Mouse (Mus musculus) NIH3T3 (cell line): ENCODE data around the gene Rpl23.

Experiments
- DNase-seq: peaks from one replicate; pipeline ENCODE4 v3.0.0-alpha.2; 2012; ENCODE audit warnings: low read depth

Rpl23 gene

GRCm38 (mm10) chr11:97781832-97782563 is at the start of gene Rpl23:
Gene Rpl23 (minus strand): TSS chr11:97782437.
- peak; percentile 100 for DNase-seq

- no peak for DNase-seq
Observed at GRCm38 (mm10) chr11:97832001-97832400, 49.8 kb upstream of the Rpl23 start.

DNA sequence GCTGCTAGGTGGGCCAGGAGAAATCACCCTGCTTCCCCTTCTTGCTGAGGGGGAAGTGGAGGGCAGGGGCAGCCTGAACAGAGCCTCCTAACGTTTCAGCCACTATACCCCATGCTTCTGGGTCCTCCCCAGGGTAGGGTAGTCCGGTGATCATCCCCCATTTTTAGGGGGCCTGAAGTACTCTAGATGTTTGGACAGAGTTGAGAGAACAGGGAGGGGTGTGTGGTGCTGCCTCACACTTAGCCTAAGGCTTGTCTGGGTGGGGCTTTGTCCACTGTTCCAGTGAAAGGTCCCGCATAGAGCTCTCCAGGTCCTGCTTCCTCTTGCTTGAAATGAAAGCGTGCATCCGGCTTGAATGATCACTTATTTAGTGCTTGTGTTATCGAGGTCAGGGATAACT is 48.3 kb upstream of the Rpl23 start:
- no peak for DNase-seq

- no peak for DNase-seq
Observed at GRCm38 (mm10) chr11:97829913-97830476, 47.8 kb upstream of the Rpl23 start.

- DNase-seq, result no peak
Observed at GRCm38 (mm10) chr11:97829365-97829764, 47.1 kb upstream of the Rpl23 start.

DNA sequence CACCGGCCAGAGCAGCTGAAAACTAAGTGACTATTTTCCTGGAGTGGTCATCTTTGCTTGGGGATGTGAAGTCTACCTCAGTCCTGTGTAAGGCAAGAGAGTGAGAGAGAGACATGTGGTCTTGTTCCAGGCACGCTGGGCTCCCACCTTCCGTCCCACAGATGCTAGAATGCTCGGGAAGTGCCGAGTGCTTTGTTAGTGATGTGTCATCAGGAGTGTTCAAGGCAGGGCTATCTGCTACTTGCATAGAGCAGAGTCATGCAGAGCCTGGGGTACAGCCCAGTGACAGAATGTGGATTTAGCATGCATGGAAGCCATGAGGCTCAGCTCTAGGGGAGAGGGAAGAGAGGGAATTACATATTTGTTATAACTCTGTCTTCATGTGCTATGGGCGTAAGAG is 45.4 kb upstream of the Rpl23 start:
- DNase-seq, result no peak

GRCm38 (mm10) chr11:97826414-97826813 is 44.2 kb upstream of the Rpl23 start:
- no peak for DNase-seq

DNA sequence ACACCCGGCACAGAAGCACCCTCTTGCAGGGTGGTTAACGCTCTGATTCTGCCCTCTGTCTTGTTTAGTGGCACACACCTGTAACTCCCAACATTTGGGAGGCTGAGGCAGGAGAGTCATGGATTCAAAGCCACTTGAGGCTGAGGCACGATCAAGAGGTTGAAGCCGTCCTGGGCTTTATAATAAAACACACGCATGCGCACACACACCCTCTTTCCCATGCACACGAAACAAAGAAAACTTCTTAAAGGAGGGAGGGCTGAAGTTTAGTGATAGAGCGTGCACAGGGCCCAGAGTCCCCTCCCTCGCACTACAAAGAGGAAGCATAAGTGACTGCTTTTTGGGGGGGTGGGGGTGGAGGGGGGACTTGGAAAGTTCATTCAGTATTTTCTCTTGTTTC is 43.7 kb upstream of the Rpl23 start:
- DNase-seq, result no peak

GRCm38 (mm10) chr11:97825295-97825694 is 43.1 kb upstream of the Rpl23 start:
- no peak for DNase-seq

GRCm38 (mm10) chr11:97824895-97825294 is 42.7 kb upstream of the Rpl23 start:
- no peak for DNase-seq

- DNase-seq, result no peak
Observed at GRCm38 (mm10) chr11:97824168-97824567, 41.9 kb upstream of the Rpl23 start.

- DNase-seq, result no peak
Observed at GRCm38 (mm10) chr11:97822840-97823603, 40.8 kb upstream of the Rpl23 start.

- peak; percentile 65 for DNase-seq
Observed at GRCm38 (mm10) chr11:97821401-97822064, 39.3 kb upstream of the Rpl23 start.

- peak; percentile 67 for DNase-seq
Observed at GRCm38 (mm10) chr11:97820840-97821239, 38.6 kb upstream of the Rpl23 start.

GRCm38 (mm10) chr11:97819923-97820322 is 37.7 kb upstream of the Rpl23 start:
- DNase-seq, result no peak

DNA sequence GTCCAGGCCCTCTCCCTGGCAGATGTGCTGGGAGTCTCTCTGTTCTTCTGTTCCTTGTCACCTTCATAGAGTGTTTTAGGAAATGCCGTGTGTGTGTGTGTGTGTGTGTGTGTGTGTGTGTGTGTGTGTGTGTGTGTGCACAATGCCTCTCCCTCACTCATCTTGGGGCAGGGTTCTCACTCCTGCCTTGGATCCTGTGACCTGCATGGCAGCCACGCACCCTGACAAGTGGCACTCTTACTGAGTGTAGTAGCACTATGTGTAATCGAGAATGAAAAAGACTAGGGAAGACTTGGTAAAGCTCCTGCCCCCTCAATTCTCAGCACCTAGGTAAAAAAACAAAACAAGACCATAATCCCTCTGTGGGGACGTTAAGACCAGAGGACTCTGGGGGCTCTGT is 36.9 kb upstream of the Rpl23 start:
- DNase-seq, result no peak

DNA sequence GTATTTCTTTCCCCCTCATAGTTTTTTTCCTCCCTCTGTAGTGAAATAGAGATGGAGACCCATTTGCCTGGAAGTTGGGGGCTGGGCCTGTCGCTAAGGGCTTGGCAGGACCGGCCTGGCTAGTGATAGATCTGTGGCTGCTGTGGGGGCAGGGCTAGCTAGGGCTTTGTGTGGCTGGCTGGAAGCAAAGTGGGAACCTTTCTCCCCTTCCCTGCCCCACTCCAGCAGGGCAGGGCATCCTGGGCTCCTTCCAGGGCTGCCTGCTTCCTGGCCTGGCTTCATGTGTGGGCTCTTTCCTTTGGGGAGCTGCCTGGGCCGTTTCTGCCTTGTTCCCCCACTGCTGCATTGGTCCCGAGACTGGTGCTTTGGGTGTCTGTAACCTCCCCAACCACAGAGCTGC is 36.3 kb upstream of the Rpl23 start:
- DNase-seq, result peak; percentile 53

DNA sequence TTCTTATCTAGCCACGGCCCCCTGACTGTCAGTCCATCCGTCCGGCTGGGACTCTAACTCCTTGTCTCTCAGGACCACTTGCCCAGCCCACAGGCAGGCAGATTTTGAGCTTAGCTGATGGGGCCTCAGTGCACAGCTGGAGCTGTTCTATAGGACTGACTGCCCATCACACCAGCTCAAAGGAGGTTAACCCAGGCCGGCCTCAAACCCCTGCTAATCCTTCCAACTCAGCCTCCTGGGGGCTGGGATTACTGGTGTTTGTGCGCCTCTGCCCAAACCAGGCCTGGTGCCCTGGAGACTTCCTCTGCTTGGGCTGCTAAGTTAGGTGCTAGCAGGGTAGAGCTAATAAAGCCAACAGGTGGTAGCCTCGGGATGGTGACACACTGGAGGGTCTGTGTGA is 35.8 kb upstream of the Rpl23 start:
- DNase-seq, result no peak

- peak; percentile 18 for DNase-seq
Observed at GRCm38 (mm10) chr11:97817379-97817778, 35.1 kb upstream of the Rpl23 start.

GRCm38 (mm10) chr11:97816916-97817315 is 34.7 kb upstream of the Rpl23 start:
- no peak for DNase-seq

DNA sequence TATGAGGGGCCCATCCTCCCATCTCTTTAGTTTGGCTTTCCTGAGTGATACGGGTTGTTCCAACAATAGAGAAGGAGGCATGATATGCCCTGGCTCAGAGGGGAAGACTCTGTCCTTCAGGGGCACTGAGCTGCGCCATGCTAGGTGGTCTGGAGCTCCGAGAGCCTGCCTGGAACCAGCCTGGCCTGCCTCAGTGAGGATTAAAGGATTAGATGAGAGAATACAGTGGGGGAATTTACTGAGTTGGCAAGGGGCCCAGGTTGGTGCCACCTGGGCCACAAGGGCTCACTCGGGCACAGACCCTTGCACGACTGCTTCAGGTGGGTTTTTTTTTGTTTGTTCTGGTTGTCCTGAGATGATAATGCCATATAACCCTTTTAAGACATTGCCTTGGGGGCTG is 33.9 kb upstream of the Rpl23 start:
- no peak for DNase-seq

DNA sequence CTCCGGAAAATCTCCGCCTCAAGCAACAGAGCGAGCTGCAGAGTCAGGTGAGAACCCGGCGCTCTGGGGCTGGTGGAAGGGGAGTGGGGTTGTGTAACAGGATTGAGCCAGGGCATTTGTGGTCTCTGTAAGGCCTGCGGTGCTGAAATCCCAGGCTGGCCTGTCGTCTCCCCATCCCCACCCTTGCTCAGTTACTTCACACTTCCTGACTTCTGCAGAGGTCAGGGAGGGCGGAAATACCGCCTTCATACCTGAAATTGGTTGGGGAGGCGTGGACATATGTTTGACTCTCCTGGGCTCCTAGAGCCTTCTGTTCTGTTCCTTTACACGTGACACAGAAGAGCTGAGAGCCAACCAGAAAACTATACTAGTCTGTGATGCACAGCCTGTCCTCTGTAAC is 33.5 kb upstream of the Rpl23 start:
- no peak for DNase-seq
